Mouse (Mus musculus): ENCODE data around the gene Ptprj. TPM values are rescaled to one million over a fixed set of nuclear protein-coding genes. Genes with fewer than 3 reads are reported as not detected.

The Ptprj gene
- total and polyA plus RNA-seq, 3 experiments: 6.9 to 8.9 (median 7.3) TPM

- Histone ChIP-seq H3K4me3 (replicated peaks in 1 of 3; ENCODE audit: low read depth in 2 of 3, low read length in 2 of 3, poor library complexity in 1 of 3) (no peak overlapping the region), H3K4me2 (ENCODE audit: insufficient read depth, low read depth, poor library complexity, severe bottlenecking) (no peak overlapping the region), H3K9ac (ENCODE audit: insufficient read depth, low read depth) (no peak overlapping the region), H3K4me1 (ENCODE audit: control insufficient read depth in 1 of 2, insufficient read depth in 2 of 2) (peaks cover 24 to 82% of the 10 kb centered on the region in 2 experiments), H3K79me2 (replicated peaks; ENCODE audit: control insufficient read depth, extremely low read depth, insufficient read depth, poor library complexity, severe bottlenecking) (peaks cover 26% of the 10 kb centered on the region), H3K27ac (ENCODE audit: insufficient read depth, low read depth) (no peak overlapping the region), H3K27me3 (replicated peaks) (no peaks in the 10 kb centered on the region), H3K36me3 (replicated peaks in 1 of 2; ENCODE audit: control insufficient read depth in 1 of 2, insufficient read depth in 1 of 2, low read length in 1 of 2) (peaks cover 2 to 4% of the 10 kb centered on the region in 2 experiments), H3K9me3 (replicated peaks; ENCODE audit: low read length) (peaks cover 2% of the 10 kb centered on the region)
- in situ Hi-C loops (cut with MboI; ENCODE audit: low pct_ligation_motif_present, low pct_unique_long_range_greater_than_20kb, low sequenced_read_pairs): loop anchor here (5.0 kb wide), 1 partner anchor 67 kb away; no protein-coding TSS in a partner anchor
- no peak for DNase-seq (ENCODE audit: extremely low read depth)
- dilution Hi-C loops (cut with MboI; ENCODE audit: extremely low pct_ligation_motif_present, extremely low pct_unique_long_range_greater_than_20kb, low sequenced_read_pairs): no loop called here
- peak; percentile 32; the same call in 1 of the 2 replicates for TF ChIP-seq IRF4 (IDR thresholded peaks at IDR 0.05; ENCODE audit: low read depth, low read length)
- TF ChIP-seq JUN (IDR thresholded peaks at IDR 0.05; ENCODE audit: insufficient read depth, low read depth, low read length): no peak
Measured at GRCm38 (mm10) chr2:90568961-90569481, 11.4 kb downstream of the Ptprj start.

- Histone ChIP-seq H3K27ac (ENCODE audit: insufficient read depth, low read depth) (no peak overlapping the region), H3K9ac (ENCODE audit: insufficient read depth, low read depth) (no peak overlapping the region), H3K27me3 (replicated peaks) (no peaks in the 10 kb centered on the region), H3K4me3 (replicated peaks in 1 of 3; ENCODE audit: low read depth in 2 of 3, low read length in 2 of 3, poor library complexity in 1 of 3) (no peak overlapping the region), H3K4me1 (ENCODE audit: control insufficient read depth in 1 of 2, insufficient read depth in 2 of 2) (peaks cover 30 to 83% of the 10 kb centered on the region in 2 experiments), H3K4me2 (ENCODE audit: insufficient read depth, low read depth, poor library complexity, severe bottlenecking) (no peak overlapping the region), H3K36me3 (replicated peaks in 1 of 2; ENCODE audit: control insufficient read depth in 1 of 2, insufficient read depth in 1 of 2, low read length in 1 of 2) (peaks cover 3 to 4% of the 10 kb centered on the region in 2 experiments), H3K9me3 (replicated peaks; ENCODE audit: low read length) (peaks cover 2% of the 10 kb centered on the region), H3K79me2 (replicated peaks; ENCODE audit: control insufficient read depth, extremely low read depth, insufficient read depth, poor library complexity, severe bottlenecking) (peaks cover 23% of the 10 kb centered on the region)
- no peak for TF ChIP-seq POLR2A (IDR thresholded peaks at IDR 0.05; ENCODE audit: low read depth, low read length)
- TF ChIP-seq RAD21 (IDR thresholded peaks at IDR 0.05; ENCODE audit: low read depth, low read length): no peak
- no peak for TF ChIP-seq TCF12 (IDR thresholded peaks at IDR 0.05; ENCODE audit: low read depth, low read length)
- no peak for TF ChIP-seq JUND (conservative IDR thresholded peaks at IDR 0.05; ENCODE audit: low read depth, low read length)
- TF ChIP-seq MXI1 (IDR thresholded peaks at IDR 0.05; ENCODE audit: low read depth, low read length): no peak
- no peak for TF ChIP-seq BHLHE40 (IDR thresholded peaks at IDR 0.05; ENCODE audit: low read depth, low read length)
- TF ChIP-seq HCFC1 (IDR thresholded peaks at IDR 0.05; ENCODE audit: low read depth, low read length): no peak
- no peak for TF ChIP-seq KAT2A (IDR thresholded peaks at IDR 0.05; ENCODE audit: insufficient replicate concordance, low read length)
- no peak for TF ChIP-seq NRF1 (IDR thresholded peaks at IDR 0.05; ENCODE audit: low read depth, low read length)
- no peak for TF ChIP-seq SIN3A (IDR thresholded peaks at IDR 0.05; ENCODE audit: low read length)
- TF ChIP-seq USF1 (IDR thresholded peaks at IDR 0.05; ENCODE audit: low read depth, low read length): no peak
- no peak for TF ChIP-seq USF2 (conservative IDR thresholded peaks at IDR 0.05; ENCODE audit: low read depth, low read length)
- no peak for TF ChIP-seq ZKSCAN1 (IDR thresholded peaks at IDR 0.05; ENCODE audit: borderline replicate concordance, low read depth, low read length)
- no peak for TF ChIP-seq ZNF384 (IDR thresholded peaks at IDR 0.05; ENCODE audit: low read depth, low read length)
- TF ChIP-seq MYC (IDR thresholded peaks at IDR 0.05; ENCODE audit: low read depth, low read length): no peak
- no peak for DNase-seq (ENCODE audit: extremely low read depth)
- in situ Hi-C loops (cut with MboI; ENCODE audit: low pct_ligation_motif_present, low pct_unique_long_range_greater_than_20kb, low sequenced_read_pairs): loop anchor here (5.0 kb wide), 1 partner anchor 66 kb away; no protein-coding TSS in a partner anchor
- dilution Hi-C loops (cut with MboI; ENCODE audit: extremely low pct_ligation_motif_present, extremely low pct_unique_long_range_greater_than_20kb, low sequenced_read_pairs): no loop called here
Measured at GRCm38 (mm10) chr2:90568091-90568490, 12.4 kb downstream of the Ptprj start.

All from CH12.LX (cell line).